Mouse (Mus musculus) CH12.LX (cell line): ENCODE results near the gene Adamts10.

Experiments
- CTCF ChIP-seq, 2 experiments: IDR thresholded peaks in 1 of 2; conservative IDR thresholded peaks in 1 of 2; 2 replicates each; pipeline ENCODE4 v1.5.1; 2011 to 2012; ENCODE audit warnings: low read depth in 2 of 2, low read length in 2 of 2, improper control_type of control experiment in 1 of 2, inconsistent platforms in 1 of 2, mild to moderate bottlenecking in 1 of 2, moderate library complexity in 1 of 2
- ETS1 ChIP-seq: conservative IDR thresholded peaks from 2 replicates; pipeline ENCODE4 v1.6.1; 2012; ENCODE audit warnings: low read depth, mild to moderate bottlenecking, inconsistent platforms, low read length, improper control_type of control experiment, moderate library complexity
- GABPA ChIP-seq: IDR thresholded peaks from 2 replicates; pipeline ENCODE4 v1.6.1; 2012; ENCODE audit warnings: low read depth, low read length, improper control_type of control experiment, inconsistent platforms; ENCODE audit not compliant: insufficient replicate concordance
- KAT2A ChIP-seq: IDR thresholded peaks from 2 replicates; pipeline ENCODE4 v1.6.1; 2012; ENCODE audit warnings: low read length, improper control_type of control experiment, inconsistent platforms; ENCODE audit not compliant: insufficient replicate concordance
- MAZ ChIP-seq: IDR thresholded peaks from 2 replicates; pipeline ENCODE4 v1.6.1; 2012; ENCODE audit warnings: low read depth, mild to moderate bottlenecking, inconsistent platforms, low read length, improper control_type of control experiment, moderate library complexity
- POLR2A ChIP-seq: IDR thresholded peaks from 2 replicates; pipeline ENCODE4 v1.6.1; 2011; ENCODE audit warnings: low read depth, mild to moderate bottlenecking, improper control_type of control experiment, low read length
- RAD21 ChIP-seq: IDR thresholded peaks from 2 replicates; pipeline ENCODE4 v1.6.1; 2011; ENCODE audit warnings: low read depth, mild to moderate bottlenecking, low read length, improper control_type of control experiment, moderate library complexity
- RCOR1 ChIP-seq: conservative IDR thresholded peaks from 2 replicates; pipeline ENCODE4 v1.6.1; 2012; ENCODE audit warnings: low read depth, mild to moderate bottlenecking, inconsistent platforms, low read length, improper control_type of control experiment
- TCF12 ChIP-seq: IDR thresholded peaks from 2 replicates; pipeline ENCODE4 v1.6.1; 2014; ENCODE audit warnings: low read depth, mild to moderate bottlenecking, inconsistent platforms, low read length, improper control_type of control experiment
- USF1 ChIP-seq: IDR thresholded peaks from 2 replicates; pipeline ENCODE4 v1.6.1; 2014; ENCODE audit warnings: low read depth, mild to moderate bottlenecking, inconsistent platforms, low read length, improper control_type of control experiment

- TF ChIP-seq KAT2A (no peak), MAZ (no peak), POLR2A (no peak), TCF12 (no peak), CTCF (conservative IDR thresholded peaks at IDR 0.05 in 1 of 2, IDR thresholded peaks at IDR 0.05 in 1 of 2; ENCODE audit: low read depth in 2 of 2, low read length in 2 of 2) (no peak), ETS1 (no peak), GABPA (no peak), RAD21 (no peak), USF1 (no peak), RCOR1 (no peak)
Measured at GRCm38 (mm10) chr17:33557922-33558321, 33.9 kb downstream of the Adamts10 start.
